Mouse (Mus musculus) heart, postnatal 0 days (tissue): ENCODE results near the gene Tns1. TPM values are rescaled to one million over a fixed set of nuclear protein-coding genes. Genes with fewer than 3 reads are reported as not detected.

ENCODE experiments used
- ATAC-seq: fragments of 200-750 bp; cut with Nextera tagmentation; 2 replicates; pipeline ENCODE4 v1.8.0; 2017; ENCODE audit warnings: low read depth, moderate number of reproducible peaks, moderate library complexity; ENCODE audit not compliant: insufficient read depth
- DNase-seq: peaks from one replicate; pipeline ENCODE4 v3.0.0-alpha.2; 2016; ENCODE audit warnings: low spot score
- H3K27ac ChIP-seq: fragments of 300-500 bp; sonication (generic); 2 replicates; pipeline ENCODE4 v1.5.1; 2014; ENCODE audit warnings: low read depth, mild to moderate bottlenecking
- H3K27me3 ChIP-seq: fragments of 300-500 bp; sonication (generic); 2 replicates; pipeline ENCODE4 v1.6.1; 2014; ENCODE audit warnings: low read length, mixed read lengths; ENCODE audit not compliant: control insufficient read depth, insufficient read depth
- H3K36me3 ChIP-seq: fragments of 300-500 bp; sonication (generic); replicated peaks from 2 replicates; pipeline ENCODE4 v1.6.1; 2014; ENCODE audit warnings: low read length, mixed read lengths; ENCODE audit not compliant: control insufficient read depth, insufficient read depth
- H3K4me1 ChIP-seq: fragments of 300-500 bp; sonication (generic); 2 replicates; pipeline ENCODE4 v1.6.1; 2014; ENCODE audit warnings: antibody characterized with exemption; ENCODE audit not compliant: control insufficient read depth, insufficient read depth
- H3K4me2 ChIP-seq: fragments of 300-500 bp; sonication (generic); 2 replicates; pipeline ENCODE4 v1.6.1; 2014; ENCODE audit warnings: low read depth, mild to moderate bottlenecking, low read length, moderate library complexity
- H3K4me3 ChIP-seq: fragments of 300-500 bp; sonication (generic); 2 replicates; pipeline ENCODE4 v1.5.1; 2014; ENCODE audit warnings: low read depth, low read length
- H3K9ac ChIP-seq: fragments of 300-500 bp; sonication (generic); replicated peaks from 2 replicates; pipeline ENCODE4 v1.6.1; 2014; ENCODE audit warnings: low read depth, low read length, mixed read lengths
- H3K9me3 ChIP-seq: fragments of 300-500 bp; sonication (generic); replicated peaks from 2 replicates; pipeline ENCODE4 v1.6.1; 2016; ENCODE audit warnings: low read length; ENCODE audit not compliant: control insufficient read depth
- CTCF ChIP-seq: IDR thresholded peaks from 2 replicates; pipeline ENCODE4 v1.5.1; 2016; ENCODE audit warnings: antibody characterized with exemption, control low read depth, low read depth
- EP300 ChIP-seq: IDR thresholded peaks from 2 replicates; pipeline ENCODE4 v1.6.1; 2016; ENCODE audit warnings: antibody characterized with exemption, low read depth
- WGBS: fragments of 180-500 bp; shearing (Covaris S2); extraction: QIAGEN DNeasy Blood & Tissue Kit; methylation state at CpG from one replicate; pipeline ENCODE4 v1.1.7; 2014; 5-methylcytosine and 5-hydroxymethylcytosine counted together
- polyA plus RNA-seq: library from polyadenylated mRNA; unstranded; fragments of >200 nt; fragmentation: Nextera tagmentation; extraction: Ambion mirVana; gene quantifications from 2 replicates; pipeline ENCODE4 v1.2.1, GENCODE M21; 2015
- total RNA-seq: library from RNA; depleted of rRNA; stranded (reverse); fragments of >200 nt; gene quantifications from 2 replicates; pipeline ENCODE4 v1.2.3, GENCODE M21; 2014; ENCODE audit warnings: low replicate concordance

Gene Tns1
- total and polyA plus RNA-seq, 2 experiments from 2014 or later = 125 to 458 TPM

DNA sequence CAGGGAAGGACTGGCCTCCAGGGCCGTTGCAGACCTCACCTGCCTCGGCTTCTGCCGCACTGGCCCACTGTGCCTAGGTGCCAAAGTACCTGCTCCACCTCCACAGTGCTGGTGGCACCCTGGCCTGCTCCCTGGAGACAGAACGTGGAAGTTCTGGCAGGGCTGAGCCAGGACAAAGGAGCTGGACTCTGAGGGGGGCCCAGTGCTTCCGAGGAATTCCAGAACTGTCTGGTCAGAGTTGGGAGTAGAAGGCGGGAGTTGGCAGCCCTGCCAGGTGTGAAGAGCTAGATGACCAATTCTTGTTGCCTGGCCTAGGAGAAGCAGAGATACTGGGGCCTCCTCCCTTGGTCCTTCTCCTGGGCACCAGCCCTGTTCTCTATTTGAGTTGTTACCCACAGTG is 76.5 kb downstream of the Tns1 start:
- Histone ChIP-seq H3K36me3 (no peaks in the 10 kb centered on the region), H3K4me3 (no peak overlapping the region), H3K27me3 (no peaks in the 10 kb centered on the region), H3K4me2 (no peak overlapping the region), H3K27ac (peak overlapping the region; percentile 62), H3K4me1 (peaks cover 69% of the 10 kb centered on the region), H3K9ac (peak overlapping the region; percentile 5; the same call in 1 of the 2 replicates), H3K9me3 (no peaks in the 10 kb centered on the region)
- no peak for DNase-seq
- WGBS = 46% methylated on average over 6 of the region's 6 CpGs
- ATAC-seq = no peak
- TF ChIP-seq CTCF (0 out of 2 replicates have a peak, but pooled peaks have one; percentile 2), EP300 (no peak)

GRCm38 (mm10) chr1:74047311-74047710 is 76.9 kb downstream of the Tns1 start:
- Histone ChIP-seq H3K4me3 (no peak overlapping the region), H3K9me3 (no peaks in the 10 kb centered on the region), H3K36me3 (no peaks in the 10 kb centered on the region), H3K27ac (peak overlapping the region; percentile 62), H3K4me1 (peaks cover 70% of the 10 kb centered on the region), H3K4me2 (no peak overlapping the region), H3K27me3 (no peaks in the 10 kb centered on the region), H3K9ac (no peak overlapping the region)
- ATAC-seq (no peak), DNase-seq (no peak)
- TF ChIP-seq EP300 = no peak
- no peak for TF ChIP-seq CTCF
- WGBS = 24% methylated on average over 2 of the region's 2 CpGs

DNA sequence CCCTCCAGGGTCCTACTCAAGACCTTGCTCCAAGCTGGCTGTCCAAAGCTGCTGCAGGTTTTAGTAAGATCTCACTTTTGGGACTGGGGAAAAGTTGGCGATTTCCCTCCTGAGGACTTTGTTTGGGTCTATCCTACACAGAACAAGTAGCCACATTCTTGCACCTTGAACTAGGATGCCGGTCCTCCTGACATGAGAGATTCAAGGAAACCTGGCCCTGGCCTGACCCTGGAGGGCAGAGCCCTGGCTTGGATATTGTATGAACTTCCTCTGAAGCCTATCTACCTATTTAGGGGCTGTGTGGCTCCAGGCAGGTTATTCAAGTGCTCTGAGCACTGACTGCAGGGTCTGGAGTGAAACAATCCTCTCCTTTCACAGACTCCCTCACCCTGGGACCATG is 79.2 kb downstream of the Tns1 start:
- 83% methylated on average over 2 of the region's 2 CpGs for WGBS
- peaks cover 79% of the 10 kb centered on the region for H3K4me1 ChIP-seq
- no peak for ATAC-seq
- TF ChIP-seq CTCF (no peak), EP300 (no peak)
- H3K9me3 ChIP-seq = no peaks in the 10 kb centered on the region
- no peak for DNase-seq
- H3K27me3 ChIP-seq = no peaks in the 10 kb centered on the region
- no peaks in the 10 kb centered on the region for H3K36me3 ChIP-seq
- H3K27ac ChIP-seq = no peak overlapping the region
- H3K9ac ChIP-seq = no peak overlapping the region
- H3K4me2 ChIP-seq = no peak overlapping the region
- no peak overlapping the region for H3K4me3 ChIP-seq

GRCm38 (mm10) chr1:74044421-74044820 is 79.8 kb downstream of the Tns1 start:
- DNase-seq (no peak), ATAC-seq (no peak)
- WGBS = 41% methylated on average over 1 of the region's 1 CpGs
- Histone ChIP-seq H3K4me3 (no peak overlapping the region), H3K9me3 (no peaks in the 10 kb centered on the region), H3K4me1 (peaks cover 80% of the 10 kb centered on the region), H3K4me2 (no peak overlapping the region), H3K9ac (no peak overlapping the region), H3K36me3 (no peaks in the 10 kb centered on the region), H3K27ac (no peak overlapping the region), H3K27me3 (no peaks in the 10 kb centered on the region)
- TF ChIP-seq EP300 (no peak), CTCF (no peak)

- ATAC-seq (no peak), DNase-seq (no peak)
- Histone ChIP-seq H3K9ac (peak overlapping the region; percentile 25; the same call in 1 of the 2 replicates), H3K27ac (peak overlapping the region; percentile 73), H3K4me2 (no peak overlapping the region), H3K4me3 (no peak overlapping the region), H3K9me3 (no peaks in the 10 kb centered on the region), H3K36me3 (no peaks in the 10 kb centered on the region), H3K27me3 (no peaks in the 10 kb centered on the region), H3K4me1 (peaks cover 80% of the 10 kb centered on the region)
- no peak for TF ChIP-seq CTCF
- no peak for TF ChIP-seq EP300
- 38% methylated on average over 4 of the region's 4 CpGs for WGBS
Observed at GRCm38 (mm10) chr1:74043584-74044105, 80.6 kb downstream of the Tns1 start.
